Mouse (Mus musculus) embryonic facial prominence, embryonic 12.5 days (tissue): Measurements from ENCODE around the gene Rab20. TPM values are rescaled to one million over a fixed set of nuclear protein-coding genes. Genes with fewer than 3 reads are reported as not detected.

Experiments
- ATAC-seq: fragments of 200-750 bp; cut with Nextera tagmentation; 2 replicates; pipeline ENCODE4 v1.8.0; 2017; ENCODE audit not compliant: insufficient number of reproducible peaks, insufficient read depth, low FRiP score, low TSS enrichment
- H3K27ac ChIP-seq: fragments of 300-500 bp; sonication (generic); 2 replicates; pipeline ENCODE4 v1.5.1; 2016; ENCODE audit warnings: mild to moderate bottlenecking
- H3K27me3 ChIP-seq: fragments of 300-500 bp; sonication (generic); 2 replicates; pipeline ENCODE4 v1.6.1; 2016; ENCODE audit warnings: mild to moderate bottlenecking, moderate library complexity
- H3K36me3 ChIP-seq: fragments of 300-500 bp; sonication (generic); 2 replicates; pipeline ENCODE4 v1.6.1; 2016; ENCODE audit warnings: mild to moderate bottlenecking
- H3K4me1 ChIP-seq: fragments of 300-500 bp; sonication (generic); 2 replicates; pipeline ENCODE4 v1.6.1; 2016
- H3K4me2 ChIP-seq: fragments of 300-500 bp; sonication (generic); replicated peaks from 2 replicates; pipeline ENCODE4 v1.6.1; 2016; ENCODE audit warnings: mild to moderate bottlenecking, moderate library complexity
- H3K4me3 ChIP-seq: fragments of 300-500 bp; sonication (generic); 2 replicates; pipeline ENCODE4 v1.5.1; 2016; ENCODE audit warnings: mild to moderate bottlenecking
- H3K9ac ChIP-seq: fragments of 300-500 bp; sonication (generic); 2 replicates; pipeline ENCODE4 v1.6.1; 2016; ENCODE audit warnings: mild to moderate bottlenecking, moderate library complexity
- H3K9me3 ChIP-seq: fragments of 300-500 bp; sonication (generic); 2 replicates; pipeline ENCODE4 v1.6.1; 2016; ENCODE audit warnings: mild to moderate bottlenecking, moderate library complexity
- WGBS: fragments of 180-500 bp; shearing (Covaris S2); methylation state at CpG from one replicate; pipeline ENCODE4 v1.1.7; 2016; 5-methylcytosine and 5-hydroxymethylcytosine counted together
- polyA plus RNA-seq: library from polyadenylated mRNA; unstranded; fragments of >200 nt; fragmentation: Nextera tagmentation; extraction: Ambion mirVana; gene quantifications from 2 replicates; pipeline ENCODE4 v1.2.1, GENCODE M21; 2016

Gene Rab20
- polyA plus RNA-seq, 1 experiment from 2014 or later: 1.1 TPM

GRCm38 (mm10) chr8:11450184-11451113 lies 28.1 kb downstream of the Rab20 start:
- 44% methylated on average over 8 of the region's 8 CpGs for WGBS
- no peak for ATAC-seq
- no peak overlapping the region for H3K27ac ChIP-seq

GRCm38 (mm10) chr8:11447910-11448570 lies 30.5 kb downstream of the Rab20 start:
- no peaks in the 10 kb centered on the region for H3K27me3 ChIP-seq
- H3K27ac ChIP-seq: no peak overlapping the region
- no peak overlapping the region for H3K4me3 ChIP-seq
- 90% methylated on average over 23 of the region's 23 CpGs for WGBS
- no peak overlapping the region for H3K9ac ChIP-seq
- H3K4me1 ChIP-seq: peaks cover 8% of the 10 kb centered on the region
- H3K36me3 ChIP-seq: peaks cover 51% of the 10 kb centered on the region
- no peak for ATAC-seq
- no peak overlapping the region for H3K4me2 ChIP-seq
- H3K9me3 ChIP-seq: no peaks in the 10 kb centered on the region

More at GRCm38 (mm10) chr8:11450184-11451113, 28.1 kb downstream of the Rab20 start:
- Histone ChIP-seq H3K4me2 (no peak overlapping the region), H3K9ac (no peak overlapping the region), H3K9me3 (no peaks in the 10 kb centered on the region), H3K27me3 (0 out of 2 replicates have a peak, but pooled peaks cover 6% of the 10 kb centered on the region), H3K4me1 (peaks cover 16% of the 10 kb centered on the region), H3K4me3 (no peak overlapping the region), H3K36me3 (peaks cover 29% of the 10 kb centered on the region)

DNA sequence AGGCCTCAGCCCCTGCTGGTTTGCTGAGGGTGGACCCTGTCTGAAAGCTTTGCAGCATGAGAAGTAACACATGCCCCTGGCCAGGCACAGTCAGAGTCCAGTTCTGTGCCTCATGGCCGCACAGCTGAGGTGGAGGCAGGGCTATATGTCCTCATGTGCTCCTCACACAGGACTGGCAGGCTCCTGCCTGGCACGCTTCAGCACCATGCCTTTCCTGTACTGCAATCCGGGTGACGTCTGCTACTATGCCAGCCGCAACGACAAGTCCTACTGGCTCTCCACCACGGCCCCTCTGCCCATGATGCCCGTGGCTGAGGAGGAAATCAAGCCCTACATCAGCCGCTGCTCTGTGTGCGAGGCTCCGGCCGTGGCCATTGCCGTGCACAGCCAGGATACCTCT lies 32.7 kb downstream of the Rab20 start:
- Histone ChIP-seq H3K9ac (no peak overlapping the region), H3K4me3 (no peak overlapping the region), H3K36me3 (peaks cover 72% of the 10 kb centered on the region), H3K27me3 (no peaks in the 10 kb centered on the region), H3K4me1 (no peaks in the 10 kb centered on the region; the same call in none of the 2 replicates), H3K27ac (no peak overlapping the region), H3K4me2 (no peak overlapping the region), H3K9me3 (no peaks in the 10 kb centered on the region)
- WGBS: 94% methylated on average over 13 of the region's 13 CpGs
- ATAC-seq: no peak

DNA sequence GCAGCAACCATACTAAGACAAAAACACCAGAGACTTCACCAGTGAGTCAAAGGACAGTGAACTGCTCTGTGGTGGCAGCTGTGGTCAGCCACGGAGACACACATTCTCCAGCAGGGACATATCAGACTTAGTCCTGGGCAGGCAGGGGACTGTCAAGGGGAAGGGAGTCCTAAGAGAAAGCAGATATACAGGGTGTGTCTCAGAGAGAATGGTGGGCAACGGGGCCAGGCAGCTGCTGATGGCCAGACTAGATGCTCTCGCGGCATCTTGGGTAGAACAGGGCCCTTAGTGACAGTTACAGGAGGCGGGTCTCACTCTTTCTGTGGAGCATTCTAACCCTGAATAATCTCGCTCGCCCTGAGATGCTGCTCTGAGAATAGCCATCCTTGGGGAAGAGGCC lies 34.3 kb downstream of the Rab20 start:
- no peaks in the 10 kb centered on the region for H3K9me3 ChIP-seq
- ATAC-seq: no peak
- H3K36me3 ChIP-seq: peaks cover 83% of the 10 kb centered on the region

DNA sequence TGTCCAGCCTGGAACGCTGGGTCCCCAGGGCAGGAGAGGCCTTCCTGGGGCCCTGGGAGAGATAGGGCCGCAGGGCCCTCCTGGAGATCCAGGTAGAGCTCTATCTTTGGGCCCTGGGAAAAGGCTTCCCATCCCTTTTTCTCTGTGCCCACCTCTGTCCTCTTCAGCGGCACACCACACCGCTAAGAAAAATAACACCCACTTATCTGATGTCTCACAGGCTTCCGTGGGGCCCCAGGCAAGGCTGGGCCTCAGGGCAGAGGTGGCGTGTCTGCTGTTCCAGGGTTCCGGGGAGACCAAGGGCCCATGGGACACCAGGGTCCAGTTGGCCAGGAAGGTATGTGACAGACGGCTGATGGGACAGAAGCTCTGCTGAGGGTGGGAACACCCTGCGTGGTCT lies 34.9 kb downstream of the Rab20 start:
- no peak overlapping the region for H3K9ac ChIP-seq
- H3K27ac ChIP-seq: no peak overlapping the region
- H3K4me3 ChIP-seq: no peak overlapping the region
- H3K9me3 ChIP-seq: no peaks in the 10 kb centered on the region
- H3K4me2 ChIP-seq: no peak overlapping the region
- 89% methylated on average over 9 of the region's 9 CpGs for WGBS
- H3K27me3 ChIP-seq: no peaks in the 10 kb centered on the region
- no peak for ATAC-seq
- H3K36me3 ChIP-seq: peaks cover 83% of the 10 kb centered on the region
- no peaks in the 10 kb centered on the region for H3K4me1 ChIP-seq

More for the DNA sequence above, 34.3 kb downstream of the Rab20 start:
- Histone ChIP-seq H3K9ac (no peak overlapping the region), H3K27me3 (no peaks in the 10 kb centered on the region), H3K4me1 (no peaks in the 10 kb centered on the region), H3K27ac (no peak overlapping the region), H3K4me2 (no peak overlapping the region), H3K4me3 (no peak overlapping the region)
- WGBS: 85% methylated on average over 7 of the region's 7 CpGs

- Histone ChIP-seq H3K36me3 (peaks cover 84% of the 10 kb centered on the region), H3K4me1 (no peaks in the 10 kb centered on the region), H3K4me3 (no peak overlapping the region), H3K27me3 (no peaks in the 10 kb centered on the region), H3K9ac (no peak overlapping the region), H3K27ac (no peak overlapping the region), H3K9me3 (no peaks in the 10 kb centered on the region), H3K4me2 (no peak overlapping the region)
- no peak for ATAC-seq
- 94% methylated on average over 6 of the region's 6 CpGs for WGBS
Measured at GRCm38 (mm10) chr8:11441291-11441690, 37.2 kb downstream of the Rab20 start.

GRCm38 (mm10) chr8:11437862-11438261 lies 40.6 kb downstream of the Rab20 start:
- ATAC-seq: no peak
- H3K4me1 ChIP-seq: no peaks in the 10 kb centered on the region
- H3K27ac ChIP-seq: no peak overlapping the region
- H3K4me3 ChIP-seq: no peak overlapping the region
- H3K9me3 ChIP-seq: no peaks in the 10 kb centered on the region; the same call in 1 of the 2 replicates
- WGBS: 57% methylated on average over 12 of the region's 12 CpGs
- peaks cover 84% of the 10 kb centered on the region for H3K36me3 ChIP-seq
- no peak overlapping the region for H3K9ac ChIP-seq
- H3K4me2 ChIP-seq: no peak overlapping the region
- H3K27me3 ChIP-seq: no peaks in the 10 kb centered on the region

DNA sequence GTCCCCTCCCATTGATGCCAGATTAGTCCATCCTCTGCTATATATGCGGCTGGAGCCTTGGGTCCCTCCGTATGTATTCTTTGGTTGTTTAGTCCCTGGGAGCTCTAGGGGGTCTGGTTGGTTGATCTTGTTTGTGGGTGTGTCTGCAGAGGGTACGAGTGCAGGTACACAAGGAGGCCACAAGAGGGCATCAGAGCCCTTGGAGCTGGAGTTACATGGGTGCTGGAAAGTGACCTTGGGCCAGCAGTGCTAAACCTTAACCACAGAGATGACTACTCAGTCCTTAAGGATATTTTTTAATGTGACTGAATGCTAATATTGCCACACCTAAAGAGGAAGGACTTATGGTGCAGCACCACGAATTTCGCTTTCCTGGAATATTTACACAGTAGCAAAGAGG lies 47.8 kb downstream of the Rab20 start:
- H3K36me3 ChIP-seq: peaks cover 88% of the 10 kb centered on the region
- no peak overlapping the region for H3K9ac ChIP-seq
- no peak overlapping the region for H3K27ac ChIP-seq
- no peak overlapping the region for H3K4me3 ChIP-seq
- no peaks in the 10 kb centered on the region for H3K4me1 ChIP-seq
- H3K4me2 ChIP-seq: no peak overlapping the region
- 63% methylated on average over 5 of the region's 5 CpGs for WGBS
- no peaks in the 10 kb centered on the region; the same call in 1 of the 2 replicates for H3K9me3 ChIP-seq
- H3K27me3 ChIP-seq: no peaks in the 10 kb centered on the region
- ATAC-seq: no peak

DNA sequence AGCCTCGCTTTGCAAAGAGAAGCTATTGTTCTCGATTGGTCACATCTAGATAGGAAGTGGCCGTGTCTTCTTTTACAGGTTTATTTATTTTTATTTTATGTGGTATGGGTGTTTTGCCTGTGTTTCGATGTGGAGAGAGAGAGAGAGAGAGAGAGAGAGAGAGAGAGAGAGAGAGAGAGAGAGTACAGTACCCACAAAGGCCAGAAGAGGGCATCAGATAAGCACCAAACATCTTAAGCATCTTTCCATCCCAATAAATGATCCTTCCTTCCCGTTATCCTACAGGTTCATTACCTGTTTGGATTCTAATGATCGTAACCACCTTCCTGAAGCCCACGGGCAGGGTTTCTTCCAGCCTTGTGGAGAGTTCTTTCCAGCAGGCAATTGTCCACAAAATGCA lies 55.4 kb downstream of the Rab20 start:
- Histone ChIP-seq H3K9me3 (no peaks in the 10 kb centered on the region), H3K27me3 (no peaks in the 10 kb centered on the region), H3K4me1 (peaks cover 5% of the 10 kb centered on the region; the same call in 1 of the 2 replicates), H3K4me3 (no peak overlapping the region), H3K27ac (no peak overlapping the region), H3K9ac (no peak overlapping the region), H3K36me3 (peaks cover 49% of the 10 kb centered on the region), H3K4me2 (no peak overlapping the region)
- ATAC-seq: no peak
- WGBS: 60% methylated on average over 7 of the region's 7 CpGs

GRCm38 (mm10) chr8:11421968-11422367 lies 56.5 kb downstream of the Rab20 start:
- Histone ChIP-seq H3K27ac (no peak overlapping the region), H3K4me2 (no peak overlapping the region), H3K9me3 (no peaks in the 10 kb centered on the region), H3K4me1 (peaks cover 5% of the 10 kb centered on the region; the same call in 1 of the 2 replicates), H3K36me3 (peaks cover 38% of the 10 kb centered on the region), H3K9ac (no peak overlapping the region), H3K4me3 (no peak overlapping the region), H3K27me3 (no peaks in the 10 kb centered on the region)
- 83% methylated on average over 6 of the region's 6 CpGs for WGBS
- ATAC-seq: no peak

DNA sequence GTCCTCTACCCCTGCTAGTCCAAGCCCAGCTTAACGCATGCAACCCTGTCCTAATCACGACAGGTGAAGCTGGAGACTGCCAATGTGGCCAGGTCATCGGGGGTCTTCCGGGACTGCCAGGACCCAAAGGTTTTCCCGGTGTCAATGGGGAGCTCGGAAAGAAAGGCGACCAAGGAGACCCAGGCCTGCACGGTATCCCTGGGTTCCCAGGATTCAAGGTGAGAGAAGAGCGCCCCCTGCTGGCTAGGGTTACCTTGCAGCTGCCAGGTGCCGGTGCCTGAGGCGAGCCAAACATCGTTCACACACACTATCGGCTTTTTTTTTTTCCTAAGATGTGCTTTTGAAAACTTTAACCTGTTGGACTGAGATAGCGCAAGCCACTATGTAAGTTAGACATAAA lies 57.4 kb downstream of the Rab20 start:
- Histone ChIP-seq H3K4me3 (no peak overlapping the region), H3K9me3 (no peaks in the 10 kb centered on the region), H3K9ac (no peak overlapping the region), H3K27me3 (no peaks in the 10 kb centered on the region), H3K27ac (no peak overlapping the region), H3K36me3 (peaks cover 38% of the 10 kb centered on the region), H3K4me1 (peaks cover 5% of the 10 kb centered on the region; the same call in 1 of the 2 replicates), H3K4me2 (no peak overlapping the region)
- ATAC-seq: no peak
- WGBS: 54% methylated on average over 14 of the region's 14 CpGs

DNA sequence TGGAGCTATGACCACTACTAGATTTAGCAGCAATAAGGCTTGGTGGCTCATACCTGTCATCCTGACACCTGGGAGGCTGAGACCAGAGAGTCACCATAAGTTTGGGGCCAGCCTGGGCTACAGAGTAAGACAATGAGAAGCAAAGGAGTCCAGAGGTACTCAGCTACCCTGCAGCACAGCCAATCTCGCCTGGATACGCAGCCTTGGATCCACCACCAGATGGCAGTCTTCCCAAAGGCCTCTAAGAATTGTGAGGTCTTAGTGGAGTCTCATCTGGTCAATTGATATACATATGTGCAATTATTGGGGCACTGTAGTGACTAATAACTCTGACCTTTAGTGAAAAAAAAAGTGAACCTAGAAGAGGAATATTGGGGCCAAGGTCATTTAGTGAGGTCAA lies 58.9 kb downstream of the Rab20 start:
- ATAC-seq: no peak
- Histone ChIP-seq H3K4me1 (peaks cover 5% of the 10 kb centered on the region; the same call in 1 of the 2 replicates), H3K4me2 (no peak overlapping the region)

More for the DNA sequence above, 58.9 kb downstream of the Rab20 start:
- H3K4me3 ChIP-seq: no peak overlapping the region
- no peak overlapping the region for H3K9ac ChIP-seq
- 21% methylated on average over 2 of the region's 2 CpGs for WGBS
- H3K27me3 ChIP-seq: no peaks in the 10 kb centered on the region
- H3K9me3 ChIP-seq: no peaks in the 10 kb centered on the region
- no peak overlapping the region for H3K27ac ChIP-seq
- H3K36me3 ChIP-seq: peaks cover 32% of the 10 kb centered on the region
